Mouse (Mus musculus) CD8-positive naive resting alpha-beta T cell, adult 2 months (primary cell): ENCODE measurements around the gene Art1.

ENCODE experiments used
- DNase-seq, 2 experiments: peaks; one replicate each; pipeline ENCODE4 v3.0.0; 2022; ENCODE audit warnings: low read depth in 2 of 2, low spot score in 2 of 2

The Art1 gene

DNA sequence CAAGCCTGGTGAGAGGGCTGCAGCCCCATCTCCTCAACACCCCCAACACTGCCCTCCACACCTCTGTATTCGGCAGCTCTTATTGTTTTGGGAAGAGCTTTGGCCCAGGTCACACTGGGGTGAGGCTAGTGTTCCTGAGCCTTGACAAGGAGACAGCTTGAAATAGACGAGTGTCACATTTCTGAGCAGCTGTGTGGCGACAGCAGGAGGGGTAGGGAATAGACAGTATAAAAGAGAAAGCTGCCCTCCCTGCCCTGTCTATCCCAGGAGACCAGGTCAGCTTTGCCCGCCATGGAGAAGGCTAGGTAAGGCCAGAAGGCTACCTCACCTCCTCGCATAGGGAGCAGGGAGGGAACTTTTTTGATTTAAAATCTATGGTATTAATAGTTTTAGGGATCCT lies at the start of gene Art1:
Art1 (plus strand) TSS at position 257 of the 400 bp plus-strand sequence.
- no peak for DNase-seq

DNA sequence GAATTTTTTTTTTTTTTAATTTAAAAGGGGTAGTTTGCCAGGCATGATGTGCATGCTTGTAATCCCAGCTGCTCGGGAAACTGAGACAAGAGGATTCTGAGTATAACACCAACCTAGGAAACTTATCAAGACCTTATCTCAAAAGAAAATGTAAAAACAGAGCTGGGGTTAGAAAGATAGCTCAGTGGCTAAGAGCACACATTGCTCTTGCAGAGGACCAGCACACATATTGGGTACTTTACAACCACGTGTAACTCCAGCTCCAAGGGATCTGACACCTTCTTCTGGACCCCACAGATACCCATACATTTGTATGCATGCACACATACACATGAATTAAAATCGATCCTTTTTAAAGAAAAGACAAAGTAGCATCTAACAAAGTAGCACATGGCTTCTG lies 40.2 kb upstream of the Art1 start:
- no peak for DNase-seq

DNA sequence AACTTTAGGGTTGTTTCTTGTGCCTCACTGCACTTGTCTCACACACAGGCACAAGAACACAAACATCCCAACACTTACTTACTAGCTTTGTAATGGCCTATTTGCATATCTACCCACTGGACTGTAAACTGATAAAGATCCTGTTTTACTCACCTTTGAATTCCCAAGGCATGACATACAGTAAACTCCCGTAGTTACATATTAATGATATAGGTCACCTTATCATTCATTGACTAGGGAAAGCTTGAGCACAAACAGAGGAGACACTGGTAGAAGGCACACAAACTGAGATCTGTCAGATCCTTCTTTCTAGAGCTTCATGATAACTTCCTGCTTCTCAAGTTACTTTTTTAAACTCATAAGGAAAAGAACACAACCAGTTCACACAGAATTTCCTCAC lies 39.3 kb upstream of the Art1 start:
- no peak for DNase-seq

DNA sequence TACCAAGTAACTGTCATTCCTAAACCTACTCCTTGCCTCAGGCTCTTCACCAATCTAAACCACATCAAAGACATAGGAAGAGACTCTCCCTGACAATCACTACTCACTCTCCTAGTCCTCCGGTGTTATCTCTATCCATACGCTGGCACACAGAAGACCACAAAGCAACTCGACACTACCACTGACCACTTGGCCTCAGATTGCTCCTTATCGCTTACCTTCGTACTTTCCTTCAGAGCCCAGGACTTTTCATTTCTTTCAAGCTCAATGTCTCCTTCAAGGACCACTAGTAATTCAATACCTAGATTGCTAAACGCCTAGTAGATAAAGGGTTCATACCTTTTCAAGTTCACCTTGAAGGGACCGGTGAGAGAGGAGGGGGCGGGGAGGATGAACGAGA lies 37.7 kb upstream of the Art1 start:
- no peak for DNase-seq

DNA sequence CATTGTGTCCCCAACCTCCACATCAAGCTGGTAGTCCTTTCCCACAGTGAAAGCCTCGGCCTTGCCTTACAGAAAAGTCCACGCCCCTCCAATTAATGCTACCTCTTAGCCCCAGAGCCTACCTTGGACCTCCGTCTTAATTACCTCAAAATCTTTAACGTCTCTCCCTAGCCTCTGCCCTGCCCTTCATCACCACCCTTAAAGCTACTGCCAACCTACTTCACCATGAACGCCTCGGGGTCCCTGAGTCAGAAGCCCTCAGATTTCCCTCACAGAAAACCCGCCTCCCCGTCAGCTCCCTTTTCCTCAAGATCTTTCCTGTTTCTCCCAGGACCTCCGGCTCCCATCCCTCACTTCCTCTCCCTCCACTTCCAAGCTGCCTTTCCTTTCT lies 36.9 kb upstream of the Art1 start:
- DNase-seq: no peak

DNA sequence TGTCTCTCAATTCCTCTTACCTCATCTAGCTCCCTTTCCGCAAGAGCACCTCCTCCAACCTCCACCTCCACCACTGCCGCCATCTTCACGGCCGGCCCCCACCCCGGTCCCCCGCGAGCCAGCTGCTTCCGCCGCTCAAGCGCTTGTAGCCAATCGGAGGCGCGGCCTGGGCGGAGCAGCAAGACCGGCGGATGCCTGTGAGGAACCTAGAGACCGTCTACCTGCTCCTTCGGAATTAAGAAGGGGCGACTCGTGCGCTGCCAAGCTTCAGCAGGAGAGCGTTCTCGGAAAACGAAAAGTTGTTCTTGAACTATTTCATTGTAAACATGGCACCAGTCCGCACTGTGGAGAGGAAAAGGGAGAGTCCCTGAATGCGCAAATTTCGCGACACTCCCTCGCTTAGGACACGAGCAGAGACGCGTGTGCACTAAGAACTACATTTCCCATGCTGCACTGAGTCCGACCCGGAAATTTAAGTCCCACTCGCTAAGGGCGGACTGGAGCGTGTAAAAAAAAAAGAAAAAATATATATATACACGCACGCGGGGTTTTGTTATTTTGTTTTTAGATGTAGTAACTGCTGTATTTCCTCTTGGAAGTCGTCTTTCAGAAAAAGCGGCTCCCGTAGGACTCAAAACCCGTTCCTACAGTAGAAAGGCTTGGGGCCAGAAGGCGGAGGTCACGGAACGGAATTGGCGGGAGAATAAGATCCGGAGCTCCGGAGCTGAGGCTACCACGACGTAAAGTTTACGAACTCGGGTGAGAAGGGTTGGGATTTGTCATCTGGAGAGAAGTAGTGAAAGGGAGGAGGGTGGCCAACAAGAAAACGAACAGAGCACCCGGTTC lies 36.3 kb upstream of the Art1 start, which contains the start of the genes Rnf121, Xndc1 and Xntrpc:
Rnf121 (minus strand) TSS at position 424 of the 846 bp plus-strand sequence.
Xndc1 (plus strand) TSS at position 466 of the 846 bp plus-strand sequence.
Xntrpc (plus strand) TSS at position 668 of the 846 bp plus-strand sequence.
- peak; percentile 81 to 91 for DNase-seq

DNA sequence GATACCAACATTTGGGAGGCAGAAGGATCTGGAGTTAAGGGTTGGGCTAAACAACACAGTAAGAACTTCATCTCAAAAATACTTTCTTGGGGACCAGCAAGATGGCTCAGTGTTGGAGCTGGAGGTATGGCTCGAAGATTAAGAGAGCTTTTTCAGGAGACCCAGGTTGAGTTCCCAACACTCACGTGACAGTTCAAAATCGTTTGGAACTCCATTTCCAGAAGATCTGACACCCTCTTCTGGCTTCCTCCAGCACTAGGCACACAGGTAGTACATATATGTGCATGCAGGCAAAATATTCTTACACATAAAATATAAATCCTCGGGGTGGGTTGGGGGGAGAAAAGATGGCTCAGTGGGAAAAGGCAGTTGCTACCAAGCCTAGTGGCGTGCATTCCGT lies 35.2 kb upstream of the Art1 start:
- no peak for DNase-seq

DNA sequence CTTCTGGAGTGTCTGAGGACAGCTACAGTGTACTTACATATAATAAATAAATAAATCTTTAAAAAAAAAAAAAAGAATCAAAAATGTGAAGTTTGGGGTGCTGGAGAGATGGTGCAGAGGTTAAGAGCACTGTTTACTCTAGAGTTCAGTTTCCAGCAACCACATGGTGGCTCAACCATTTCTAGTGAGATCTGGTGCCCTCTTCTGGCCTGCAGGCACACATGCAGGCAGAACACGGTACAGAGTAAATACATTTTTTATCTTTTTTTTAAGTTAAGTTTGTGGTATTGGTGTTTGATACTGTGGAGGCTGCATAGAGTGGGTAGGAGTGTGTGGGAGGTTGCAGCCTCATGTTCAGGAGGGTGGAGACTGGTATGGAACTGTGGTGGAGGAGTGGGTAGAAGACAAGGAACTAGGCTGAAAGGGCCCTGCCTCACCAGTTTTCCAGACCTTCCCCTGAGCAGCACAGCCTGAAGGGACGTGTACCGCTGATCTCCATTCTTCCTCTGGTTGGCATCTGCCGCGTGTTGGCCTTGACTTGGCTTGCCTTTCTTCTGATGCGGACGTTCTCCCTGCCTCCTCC lies 24.7 kb upstream of the Art1 start:
- DNase-seq: peak; percentile 14 to 48

DNA sequence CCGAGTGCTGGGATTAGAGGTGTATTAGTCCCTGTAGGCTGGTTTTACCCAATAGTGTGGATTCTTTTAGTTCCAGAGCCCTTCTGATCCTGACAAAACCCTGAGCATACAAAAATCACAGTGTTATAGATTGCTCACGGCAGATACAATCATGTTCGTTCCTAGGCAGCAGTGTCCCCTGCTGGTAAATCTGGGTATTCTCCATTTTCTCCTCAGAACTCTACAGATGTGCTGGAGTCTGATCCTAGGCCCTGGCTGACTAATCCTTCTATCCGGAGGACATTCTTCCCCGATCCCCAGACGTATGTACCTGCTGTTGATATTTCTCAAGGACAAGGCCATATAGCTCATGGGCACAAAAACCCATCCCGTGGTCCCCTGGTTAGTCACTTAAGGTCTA lies 23.0 kb upstream of the Art1 start:
- DNase-seq: peak in 1 of 2 experiments; percentile 11

DNA sequence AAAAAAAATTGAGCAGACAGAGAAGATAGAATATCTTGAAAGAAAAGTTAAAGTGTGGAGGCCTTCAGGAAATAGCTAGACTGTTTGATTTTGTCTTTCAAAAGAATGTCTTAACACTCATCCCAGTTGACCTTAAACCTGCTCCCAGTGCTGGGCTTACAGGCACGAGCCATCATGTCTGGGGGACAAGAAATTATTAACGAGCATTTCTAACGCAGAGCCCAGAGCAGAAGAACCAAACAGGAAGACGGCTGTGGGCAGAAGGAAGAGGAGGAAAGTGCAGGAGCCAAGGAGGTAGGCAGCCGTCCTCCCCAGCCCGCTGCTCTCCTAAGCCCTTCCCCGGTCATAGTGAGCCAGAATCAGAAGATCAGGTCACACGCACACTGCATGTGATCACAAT lies 21.2 kb upstream of the Art1 start:
- no peak for DNase-seq

DNA sequence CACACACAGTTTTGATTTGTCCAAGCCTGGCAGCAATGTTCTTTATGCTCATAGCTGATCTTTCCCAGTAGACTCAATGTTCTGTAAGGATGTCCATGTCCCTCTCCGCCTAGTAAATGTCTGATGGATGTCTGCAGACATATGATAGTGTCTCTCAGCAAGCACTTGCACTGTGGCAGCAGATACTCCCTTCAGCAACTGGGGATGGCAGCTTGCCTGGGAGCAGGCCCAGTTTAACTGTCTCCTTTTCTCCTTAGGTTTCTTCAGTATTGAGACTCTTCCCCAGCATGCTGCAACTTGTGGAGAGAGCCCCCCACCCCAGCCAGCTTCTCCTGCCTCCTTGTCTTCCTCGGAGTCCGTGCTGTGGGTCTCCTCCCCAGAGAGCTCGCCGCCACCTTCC lies 19.8 kb upstream of the Art1 start:
- DNase-seq: no peak

DNA sequence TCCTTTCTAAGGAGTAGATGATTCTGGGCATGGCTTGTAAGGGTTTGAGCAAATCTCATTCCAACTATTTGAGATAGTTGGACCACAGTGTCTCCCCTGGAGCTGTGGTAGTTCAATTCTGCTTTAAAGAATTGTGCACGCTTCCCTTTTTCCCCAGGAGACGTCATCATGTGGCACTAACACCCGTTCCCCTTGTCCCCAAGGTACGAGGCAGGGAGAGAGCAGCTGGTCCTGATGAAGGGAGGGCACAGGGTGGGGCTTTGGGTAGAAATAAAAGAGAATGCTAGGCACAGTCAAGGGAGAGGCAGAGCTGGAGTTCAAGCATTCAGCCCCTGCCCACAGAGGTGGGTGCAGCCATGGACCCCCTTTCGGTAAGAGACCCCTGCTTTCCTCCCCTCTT lies 18.7 kb upstream of the Art1 start, which contains the start of gene Trpc2:
Trpc2 (plus strand) TSS at position 301 of the 400 bp plus-strand sequence.
- DNase-seq: no peak

DNA sequence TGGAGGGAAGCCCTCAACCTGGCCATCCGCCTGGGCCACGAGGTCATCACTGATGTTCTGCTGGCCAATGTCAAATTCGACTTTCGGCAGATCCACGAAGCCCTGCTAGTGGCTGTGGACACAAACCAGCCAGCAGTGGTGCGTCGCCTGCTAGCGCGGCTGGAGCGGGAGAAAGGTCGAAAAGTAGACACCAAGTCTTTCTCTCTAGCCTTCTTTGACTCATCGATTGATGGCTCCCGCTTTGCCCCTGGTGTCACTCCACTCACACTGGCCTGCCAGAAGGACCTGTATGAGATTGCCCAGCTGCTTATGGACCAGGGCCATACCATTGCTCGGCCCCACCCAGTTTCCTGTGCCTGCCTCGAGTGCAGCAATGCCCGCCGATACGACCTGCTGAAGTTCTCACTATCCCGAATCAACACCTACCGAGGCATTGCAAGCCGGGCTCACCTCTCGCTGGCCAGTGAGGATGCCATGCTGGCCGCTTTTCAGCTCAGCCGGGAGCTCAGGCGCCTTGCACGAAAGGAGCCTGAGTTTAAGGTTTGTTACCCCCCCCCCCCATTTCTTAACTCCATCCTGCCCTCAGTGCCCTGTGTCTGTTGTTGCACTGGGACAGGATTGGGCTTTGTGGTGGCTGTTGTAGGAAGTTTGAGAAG lies 17.4 kb upstream of the Art1 start:
- no peak for DNase-seq

DNA sequence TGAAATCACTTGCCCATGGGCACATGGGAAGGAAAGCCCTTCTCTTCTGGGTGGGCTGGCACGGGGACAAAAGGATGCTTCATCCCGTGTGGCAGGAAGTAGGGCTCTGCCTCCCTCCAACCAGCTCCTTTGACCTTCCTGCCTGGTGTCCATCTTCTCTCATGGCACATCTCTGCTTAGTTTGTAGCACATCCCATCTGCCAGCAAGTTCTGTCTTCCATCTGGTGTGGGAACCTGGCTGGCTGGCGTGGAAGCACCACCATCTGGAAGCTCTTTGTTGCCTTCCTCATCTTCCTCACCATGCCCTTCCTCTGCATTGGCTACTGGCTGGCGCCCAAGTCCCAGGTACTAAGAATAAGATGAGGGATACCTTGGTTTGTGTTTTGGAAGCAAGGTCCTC lies 14.2 kb upstream of the Art1 start:
- DNase-seq: no peak

DNA sequence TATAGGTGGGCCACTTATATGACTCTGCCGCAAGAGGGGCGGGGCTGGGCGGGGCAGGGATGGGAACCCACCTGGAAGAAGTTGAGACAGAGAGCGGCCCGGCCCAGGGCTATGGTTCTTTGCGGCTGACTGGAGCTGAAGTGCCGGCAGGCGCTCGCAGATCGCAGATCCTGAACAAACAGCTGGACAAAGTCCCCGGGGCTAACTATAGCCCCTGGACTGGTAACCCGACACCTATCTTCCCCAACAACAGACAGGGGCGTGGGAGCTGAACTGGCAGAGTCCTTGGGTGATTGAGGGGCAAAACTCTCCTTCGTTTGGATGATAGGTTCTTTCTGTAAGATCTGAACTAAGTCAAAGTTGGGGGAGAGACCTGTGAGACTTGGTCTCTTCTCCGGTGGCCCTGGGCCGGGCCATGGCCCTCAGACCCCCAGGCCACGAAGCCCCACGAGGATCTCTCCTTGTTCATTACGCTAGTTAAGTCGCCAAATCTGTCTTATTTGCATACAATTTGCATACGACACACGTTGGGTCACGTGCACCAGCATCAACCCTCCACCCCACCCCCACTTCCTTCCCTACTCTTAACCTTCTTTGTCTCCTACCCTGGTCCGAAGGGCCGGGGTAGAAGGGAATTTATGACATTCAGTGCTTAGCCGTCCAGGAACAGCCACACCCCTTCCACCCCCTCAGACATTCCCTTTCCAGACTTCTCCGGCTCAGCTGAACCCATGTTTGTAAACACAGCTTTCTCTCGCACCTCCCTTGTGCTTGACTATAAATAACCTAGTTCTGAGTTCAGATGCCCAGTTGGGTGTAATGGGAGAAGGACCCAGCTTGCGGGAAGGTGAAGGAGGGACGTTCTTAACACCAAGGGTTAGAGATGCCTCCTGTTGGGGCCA lies 1.5 kb upstream of the Art1 start:
- DNase-seq: no peak

DNA sequence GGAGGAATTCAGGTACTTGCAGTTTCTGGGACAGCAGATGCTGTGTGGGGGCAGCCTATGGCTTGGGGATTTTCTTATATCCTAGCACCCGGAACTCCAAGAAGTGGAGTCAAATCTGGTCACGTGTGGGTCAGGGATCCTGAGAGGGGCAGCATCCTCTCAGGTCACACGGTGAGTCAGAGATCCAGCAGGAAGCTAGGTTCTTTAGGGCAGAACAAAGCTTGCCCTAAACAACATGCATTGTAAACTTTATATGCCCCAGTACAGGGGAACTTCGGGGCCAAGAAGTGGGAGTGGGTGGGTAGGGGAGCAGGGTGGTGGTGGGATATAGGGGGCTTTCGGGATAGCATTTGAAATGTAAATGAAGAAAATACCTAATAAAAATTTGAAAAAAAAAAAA lies 675 bp upstream of the Art1 start:
- no peak for DNase-seq

DNA sequence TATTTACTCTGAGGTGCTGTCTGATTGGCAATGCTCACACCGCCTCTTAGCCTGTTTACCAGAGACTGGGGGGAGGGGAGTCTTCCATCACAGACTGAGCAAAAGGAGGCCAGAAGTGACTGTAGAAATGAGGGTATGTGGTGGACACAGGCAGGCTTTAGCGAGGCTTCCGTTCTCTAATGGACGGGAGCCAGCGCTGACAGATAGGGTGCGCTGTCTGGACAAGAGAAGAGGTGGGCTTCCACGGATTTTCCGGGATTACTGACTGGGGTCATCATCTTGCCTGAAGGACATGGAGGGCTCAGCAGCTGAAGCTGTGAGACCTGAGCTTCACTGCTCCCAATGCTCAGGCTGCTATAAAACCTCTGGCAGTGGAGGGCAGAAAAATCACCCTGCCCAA lies 698 bp downstream of the Art1 start:
- no peak for DNase-seq

DNA sequence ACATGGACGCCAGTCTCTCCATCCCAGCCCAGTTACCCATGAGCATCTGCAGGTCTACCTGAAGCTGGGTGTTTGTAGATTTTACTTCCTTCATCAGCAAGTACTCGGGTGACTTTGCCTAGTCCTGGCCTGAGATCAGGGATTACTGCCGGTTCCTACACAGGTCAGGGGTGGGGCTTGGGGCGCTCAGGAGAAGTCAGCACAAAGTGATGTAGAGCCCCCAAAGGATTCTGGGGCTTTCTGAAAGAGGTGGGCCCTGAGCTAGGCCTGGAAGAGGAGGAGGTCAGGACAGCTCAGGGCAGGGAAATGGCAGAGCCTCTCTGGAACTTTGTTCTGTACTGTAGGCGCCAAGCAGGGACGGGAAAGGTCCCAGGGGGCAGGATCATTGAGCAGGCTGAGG lies 1.2 kb downstream of the Art1 start:
- DNase-seq: no peak

DNA sequence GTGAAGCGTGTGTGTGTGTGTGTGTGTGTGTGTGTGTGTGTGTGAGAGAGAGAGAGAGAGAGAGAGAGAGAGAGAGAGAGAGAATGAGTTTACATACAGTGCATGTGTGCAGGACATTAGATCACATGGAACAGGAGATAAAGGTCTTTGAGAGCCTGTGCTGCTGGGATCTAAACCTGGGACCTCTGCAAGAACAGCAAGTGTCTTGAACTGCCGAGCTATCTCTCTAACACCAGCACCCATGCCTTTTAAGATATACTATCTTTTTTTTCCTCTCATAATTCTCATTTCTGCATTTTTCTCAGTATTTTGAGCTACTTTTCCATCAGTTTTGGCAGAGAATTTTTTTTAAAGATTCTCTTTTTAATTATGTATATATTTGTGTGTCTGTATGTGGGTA lies 2.0 kb downstream of the Art1 start:
- no peak for DNase-seq

DNA sequence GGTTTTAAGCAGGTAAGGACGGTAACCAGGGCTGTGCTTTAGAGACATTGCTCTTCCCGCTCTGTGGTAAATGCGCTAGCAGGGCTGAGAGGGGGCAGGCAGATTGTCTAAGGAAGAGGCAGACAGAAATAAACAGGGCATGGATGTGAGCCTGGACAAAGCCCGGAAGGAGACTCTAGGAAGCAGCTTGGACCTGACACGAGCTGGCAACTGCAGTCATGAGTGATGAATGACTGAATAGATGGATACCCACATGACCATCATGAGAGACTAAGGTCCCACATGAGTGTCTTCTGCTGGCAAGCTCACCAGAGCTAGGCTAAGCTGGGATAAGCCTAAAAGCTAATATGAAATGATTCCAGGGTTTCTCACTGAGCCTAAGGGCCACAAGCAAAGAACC lies 2.6 kb downstream of the Art1 start:
- DNase-seq: no peak

DNA sequence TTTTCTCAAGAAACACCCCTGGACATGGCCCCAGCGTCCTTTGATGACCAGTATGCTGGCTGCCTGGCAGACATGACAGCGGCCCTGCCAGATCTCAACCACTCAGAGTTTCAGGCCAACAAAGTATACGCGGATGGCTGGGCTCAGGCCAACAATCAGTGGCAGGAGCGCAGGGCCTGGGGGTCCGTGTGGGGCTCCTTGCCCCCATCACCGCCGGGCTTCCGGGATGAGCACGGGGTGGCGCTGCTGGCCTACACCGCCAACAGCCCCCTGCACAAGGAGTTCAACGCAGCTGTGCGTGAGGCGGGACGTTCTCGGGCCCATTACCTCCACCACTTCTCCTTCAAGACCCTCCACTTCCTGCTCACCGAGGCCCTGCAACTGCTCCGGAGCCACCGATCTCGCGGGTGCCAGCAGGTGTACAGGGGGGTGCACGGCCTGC lies 5.2 kb downstream of the Art1 start:
- peak in 1 of 2 experiments; percentile 12 for DNase-seq
